Mouse (Mus musculus): Measurements from ENCODE around the gene Serpina3c.
"Not testable (repeated sequence)": the region's sequence is repeated elsewhere in the genome, so short reads cannot be mapped to it uniquely, and the experiment has no call there.

The Serpina3c gene

DNA sequence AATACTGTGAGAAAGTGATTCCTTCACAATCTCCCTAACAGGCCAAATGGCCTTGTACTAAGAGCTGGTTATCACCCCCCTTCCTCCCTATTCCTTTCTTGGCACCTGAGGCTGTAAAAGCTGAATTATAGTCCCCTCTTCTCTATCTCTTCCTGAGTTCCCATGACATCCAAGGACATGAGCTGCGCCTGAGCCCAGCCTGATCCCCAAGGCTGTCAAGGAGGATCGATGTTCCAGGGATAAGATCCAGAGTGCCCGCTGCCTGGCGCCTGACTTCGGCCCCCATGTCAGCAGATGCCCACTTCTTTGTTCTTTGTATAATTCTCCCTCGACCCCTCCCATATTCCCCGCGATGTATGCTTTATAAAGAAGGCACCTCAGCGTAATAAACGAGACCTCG, 41.3 kb downstream of the Serpina3c start, which contains the start of gene Serpina3a:
Serpina3a (plus strand) TSS at position 392 of the 400 bp plus-strand sequence.
- DNase-seq (ENCODE audit: low spot score) = not testable (repeated sequence)

DNA sequence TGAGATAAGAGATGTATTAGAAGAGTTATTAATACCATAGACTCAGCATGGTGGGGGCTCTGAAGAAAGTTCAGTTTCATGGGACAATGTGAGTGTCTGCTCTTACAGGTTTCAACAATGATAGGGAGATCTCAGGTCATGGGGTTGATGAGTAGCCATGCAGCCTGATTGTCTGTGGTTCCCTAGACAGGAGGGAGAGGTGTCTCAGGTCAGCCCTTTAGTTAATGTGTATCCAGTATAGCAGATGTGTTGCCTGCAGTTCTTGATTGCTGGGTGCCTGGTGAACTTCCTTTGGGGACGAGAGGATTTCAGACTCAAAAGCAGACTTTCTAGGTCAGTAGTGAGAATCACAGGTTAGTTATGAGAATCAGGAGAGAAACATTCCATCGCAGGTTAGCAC, 45.2 kb downstream of the Serpina3c start:
- no peak for DNase-seq (ENCODE audit: low spot score)

DNA sequence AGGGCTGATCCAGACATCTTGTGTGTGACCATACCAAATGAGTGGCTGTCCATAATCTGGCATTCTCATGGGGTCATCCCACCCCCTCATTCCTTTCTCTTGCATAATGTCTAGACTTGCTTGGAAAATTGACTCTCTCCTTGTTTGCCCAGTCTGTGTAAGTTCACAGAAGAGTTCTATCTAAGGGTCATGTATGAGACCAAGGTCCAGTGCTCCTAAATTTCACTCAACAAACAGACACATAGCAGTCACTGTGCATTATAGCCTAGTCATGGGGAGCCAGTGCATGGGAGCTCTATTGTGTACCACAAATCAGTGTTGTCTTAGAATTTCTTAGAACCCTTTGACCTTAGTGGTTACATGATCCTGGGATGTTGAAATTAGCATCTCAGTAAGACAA, 46.8 kb downstream of the Serpina3c start:
- no peak for DNase-seq (ENCODE audit: low spot score)

DNA sequence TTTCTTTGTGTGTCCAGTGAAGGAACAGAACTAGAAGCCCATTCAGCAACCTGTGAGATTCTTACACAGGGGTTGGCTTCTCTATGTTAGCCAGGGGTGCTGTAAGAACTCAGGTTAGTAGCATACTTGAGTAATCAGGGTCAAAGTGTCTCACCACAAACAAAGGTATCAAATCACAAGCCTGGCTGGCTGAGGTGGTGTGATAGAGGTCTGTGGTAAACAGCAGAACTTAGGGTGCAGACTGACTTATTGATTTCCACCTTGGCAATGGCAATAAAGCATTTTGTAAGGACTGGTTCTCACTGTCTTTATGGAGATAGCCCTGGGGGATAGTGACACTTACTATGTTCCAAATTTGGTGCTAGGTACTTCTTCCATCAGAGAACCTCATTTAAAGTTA, 47.8 kb downstream of the Serpina3c start:
- no peak for DNase-seq (ENCODE audit: low spot score)

DNA sequence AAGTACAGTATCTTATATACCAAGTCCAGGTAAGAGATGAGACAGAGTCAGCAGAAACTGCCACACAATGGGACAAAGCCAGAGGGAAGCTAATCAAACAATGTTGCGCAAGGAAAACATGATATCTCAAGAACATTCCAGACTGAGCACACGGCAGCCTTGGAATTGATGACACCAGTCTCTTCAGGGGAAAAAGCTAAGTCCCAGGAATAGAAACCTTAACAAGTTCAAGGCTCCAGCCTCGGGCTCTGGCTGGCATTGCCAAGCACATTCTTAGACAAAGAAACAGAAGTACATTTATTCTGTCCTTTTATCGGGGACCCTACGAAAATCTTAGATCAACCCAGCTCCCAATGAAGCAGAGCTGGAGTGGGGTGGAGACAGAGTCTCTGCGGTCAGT, 52.9 kb downstream of the Serpina3c start, which contains the start of gene Serpina5:
Serpina5 (plus strand) TSS at position 346 of the 400 bp plus-strand sequence.
- DNase-seq (ENCODE audit: low spot score) = no peak
